Mouse (Mus musculus) kidney, adult 2 months (tissue): ENCODE results near the gene Gtsf1.

Source experiments
- CTCF ChIP-seq: fragments of 200-500 bp; conservative IDR thresholded peaks from 2 replicates; pipeline ENCODE4 v1.5.1; 2011; ENCODE audit warnings: low read depth, mild to moderate bottlenecking, control low read depth, low read length, moderate library complexity, mixed read lengths; ENCODE audit not compliant: insufficient read depth, insufficient read length
- POLR2A ChIP-seq: fragments of 200-500 bp; IDR thresholded peaks from one replicate; pipeline ENCODE4 v1.6.1; 2011; ENCODE audit warnings: low read depth, low read length, control low read depth

GRCm38 (mm10) chr15:103448369-103448768 lies 18.1 kb upstream of the Gtsf1 start, which contains the start of gene Gtsf2:
- TF ChIP-seq POLR2A (no peak), CTCF (no peak)
